Mouse (Mus musculus) bone marrow macrophage, adult 2 months (primary cell): ENCODE results near the gene Trim44. TPM values are rescaled to one million over a fixed set of nuclear protein-coding genes. Genes with fewer than 3 reads are reported as not detected.

ENCODE experiments used
- H3K27ac ChIP-seq: 2 replicates; pipeline ENCODE4 v1.5.1; 2012; ENCODE audit warnings: low read depth, low read length; ENCODE audit not compliant: insufficient read depth
- H3K4me1 ChIP-seq: 2 replicates; pipeline ENCODE4 v1.6.1; 2012; ENCODE audit warnings: low read length; ENCODE audit not compliant: control insufficient read depth, insufficient read depth
- H3K4me3 ChIP-seq: 2 replicates; pipeline ENCODE4 v1.5.1; 2012; ENCODE audit warnings: mild to moderate bottlenecking, low read length, moderate library complexity; ENCODE audit not compliant: insufficient read depth
- CTCF ChIP-seq: IDR thresholded peaks from 2 replicates; pipeline ENCODE4 v1.5.1; 2012; ENCODE audit warnings: low read depth, mild to moderate bottlenecking, low read length, moderate library complexity
- POLR2A ChIP-seq: IDR thresholded peaks from 2 replicates; pipeline ENCODE4 v1.6.1; 2012; ENCODE audit warnings: mild to moderate bottlenecking, low read depth, low read length, borderline replicate concordance
- polyA plus RNA-seq: library from polyadenylated mRNA; stranded (reverse); fragments of >200 nt; gene quantifications from 2 replicates; pipeline ENCODE4 v1.2.4, GENCODE M21; 2012; ENCODE audit not compliant: missing spikeins, insufficient read depth, insufficient read length

Trim44 gene
- polyA plus RNA-seq, result 29.9 and 40.3 TPM in 2 replicates

DNA sequence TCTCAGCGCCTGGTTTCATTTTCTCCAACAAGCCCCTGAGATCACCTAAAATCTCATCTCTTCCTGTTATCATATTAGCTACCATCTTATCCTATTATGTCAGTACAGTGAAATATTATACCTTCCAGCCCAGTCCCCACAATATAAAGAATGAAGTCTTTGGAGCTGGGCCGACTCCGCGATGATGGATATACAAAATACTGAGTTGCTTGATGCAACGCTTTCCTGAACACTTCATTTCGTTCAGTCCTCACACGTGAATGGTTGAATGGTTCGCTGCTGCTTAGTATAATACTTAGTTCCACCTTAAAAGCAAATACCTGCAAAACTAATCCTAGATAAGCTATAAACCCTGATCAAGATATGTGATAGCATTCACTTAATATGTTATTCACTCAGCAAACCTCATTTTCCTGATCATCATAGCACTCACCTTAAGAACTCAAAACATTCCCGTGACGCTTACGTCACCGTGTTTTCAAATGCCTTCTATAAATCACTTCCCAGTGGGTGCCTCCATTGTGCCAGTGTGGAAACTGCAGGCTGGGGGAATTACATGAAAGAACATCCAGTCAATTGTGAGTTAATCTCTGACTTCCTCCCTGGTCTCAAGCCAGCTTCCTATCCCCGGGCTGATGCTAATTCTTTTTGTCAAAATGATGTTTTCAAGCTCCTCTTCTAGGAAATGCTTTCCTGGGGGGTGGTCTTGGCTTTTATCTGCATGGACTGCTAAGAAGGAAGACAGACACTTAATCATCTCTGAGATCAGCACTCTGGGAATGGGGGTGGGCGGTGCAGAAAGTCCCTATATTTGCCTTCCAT lies at the start of gene Trim44:
TSS of gene Trim44 (minus strand) at position 466 of the 822 bp plus-strand sequence.
- Histone ChIP-seq H3K4me1 (0 out of 2 replicates have a peak, but pooled peaks cover 3% of the 10 kb centered on the region), H3K4me3 (no peak within 1 kb of the TSS), H3K27ac (no peak within 1 kb of the TSS)
- TF ChIP-seq POLR2A (no peak), CTCF (no peak)

DNA sequence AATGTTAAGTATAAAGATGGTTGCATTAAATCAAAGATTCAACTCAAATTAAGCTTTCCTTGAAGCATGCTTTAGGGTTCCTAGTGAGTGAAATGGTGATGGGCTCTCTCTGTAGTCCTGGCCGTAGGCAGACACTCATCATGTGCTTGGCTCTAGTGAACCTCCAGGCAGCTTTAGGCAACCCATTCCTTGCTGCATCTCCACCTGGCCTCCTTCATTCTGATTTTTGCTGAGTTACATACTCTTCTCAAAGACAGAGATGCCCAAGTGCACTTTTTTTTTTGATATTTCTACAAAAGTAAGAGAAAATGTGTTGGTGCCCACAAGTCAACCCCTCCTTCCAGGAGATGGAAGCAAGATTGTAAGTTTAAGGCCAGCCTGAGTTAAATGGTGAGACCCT lies 47.5 kb upstream of the Trim44 start:
- TF ChIP-seq CTCF (no peak), POLR2A (no peak)
- H3K4me1 ChIP-seq, result 0 out of 2 replicates have a peak, but pooled peaks cover 2% of the 10 kb centered on the region
- no peak overlapping the region for H3K4me3 ChIP-seq
- H3K27ac ChIP-seq, result no peak overlapping the region

DNA sequence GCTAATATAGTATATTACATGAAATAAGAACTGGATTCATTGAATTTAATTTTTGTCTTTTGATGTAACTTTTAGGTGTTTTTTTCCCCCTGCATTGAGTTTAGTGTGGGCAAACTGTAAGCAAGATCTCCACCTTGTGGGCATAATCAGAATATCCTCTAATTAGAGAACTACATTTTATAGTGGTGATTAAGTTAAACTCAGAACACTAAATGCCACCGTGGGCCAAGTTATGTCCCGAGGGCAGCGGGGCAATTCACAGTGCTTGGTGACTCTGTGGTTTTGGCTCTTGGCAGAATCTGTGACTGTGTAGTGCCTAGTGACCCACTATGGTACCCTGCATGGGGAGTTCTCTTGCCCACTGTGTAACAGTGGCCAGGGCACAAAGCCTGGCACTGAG lies 45.8 kb upstream of the Trim44 start:
- TF ChIP-seq POLR2A (no peak), CTCF (no peak)
- Histone ChIP-seq H3K27ac (no peak overlapping the region), H3K4me3 (no peak overlapping the region), H3K4me1 (0 out of 2 replicates have a peak, but pooled peaks cover 2% of the 10 kb centered on the region)

DNA sequence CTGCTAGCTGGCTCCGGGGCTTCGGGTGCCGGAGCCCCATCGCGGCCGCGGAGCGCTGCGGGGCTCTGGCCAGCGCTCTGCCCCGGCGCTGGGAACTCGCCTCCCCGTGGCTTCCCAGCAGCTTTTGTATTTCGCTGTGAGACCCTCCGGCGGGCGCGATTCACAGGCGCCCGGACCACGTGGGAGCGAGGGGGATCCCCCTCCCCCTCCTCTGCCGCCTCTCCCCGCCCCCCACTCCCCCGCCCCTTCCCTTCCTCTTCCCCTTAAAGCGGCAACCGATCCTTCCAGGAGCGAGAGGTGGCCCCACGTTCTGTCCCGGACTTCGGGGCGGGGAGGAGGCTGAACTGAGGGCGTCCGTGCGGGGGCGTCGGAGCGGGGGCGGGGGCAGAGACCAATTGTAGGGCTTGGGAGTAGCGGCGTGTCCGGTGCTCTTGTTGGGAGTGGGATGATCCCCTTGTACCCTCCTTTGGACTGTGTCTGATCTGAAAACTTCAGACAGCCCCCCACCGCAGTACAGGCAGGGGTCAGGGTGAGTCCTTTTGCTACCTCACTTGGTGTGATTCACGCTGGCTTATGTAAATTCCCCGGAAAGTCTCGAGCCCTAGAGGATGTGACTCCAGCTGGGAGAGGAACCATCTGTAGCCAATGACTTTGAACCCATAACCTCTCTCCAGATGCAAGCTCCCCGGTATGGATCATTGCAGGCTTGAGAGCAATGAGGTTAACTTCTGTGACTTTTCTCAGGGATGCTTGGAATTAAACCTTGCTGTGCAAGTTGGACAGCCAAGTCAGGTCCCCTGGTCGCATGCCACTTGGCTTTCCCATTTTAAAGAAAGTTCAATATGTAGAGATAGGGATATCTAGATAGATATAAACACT lies 44.3 kb upstream of the Trim44 start, which contains the start of gene Fjx1:
TSS of gene Fjx1 (minus strand) at position 829 of the 879 bp plus-strand sequence.
- TF ChIP-seq CTCF (no peak), POLR2A (no peak)
- Histone ChIP-seq H3K4me3 (peak within 1 kb of the TSS; percentile 57), H3K4me1 (0 out of 2 replicates have a peak, but pooled peaks cover 2% of the 10 kb centered on the region), H3K27ac (no peak within 1 kb of the TSS)

DNA sequence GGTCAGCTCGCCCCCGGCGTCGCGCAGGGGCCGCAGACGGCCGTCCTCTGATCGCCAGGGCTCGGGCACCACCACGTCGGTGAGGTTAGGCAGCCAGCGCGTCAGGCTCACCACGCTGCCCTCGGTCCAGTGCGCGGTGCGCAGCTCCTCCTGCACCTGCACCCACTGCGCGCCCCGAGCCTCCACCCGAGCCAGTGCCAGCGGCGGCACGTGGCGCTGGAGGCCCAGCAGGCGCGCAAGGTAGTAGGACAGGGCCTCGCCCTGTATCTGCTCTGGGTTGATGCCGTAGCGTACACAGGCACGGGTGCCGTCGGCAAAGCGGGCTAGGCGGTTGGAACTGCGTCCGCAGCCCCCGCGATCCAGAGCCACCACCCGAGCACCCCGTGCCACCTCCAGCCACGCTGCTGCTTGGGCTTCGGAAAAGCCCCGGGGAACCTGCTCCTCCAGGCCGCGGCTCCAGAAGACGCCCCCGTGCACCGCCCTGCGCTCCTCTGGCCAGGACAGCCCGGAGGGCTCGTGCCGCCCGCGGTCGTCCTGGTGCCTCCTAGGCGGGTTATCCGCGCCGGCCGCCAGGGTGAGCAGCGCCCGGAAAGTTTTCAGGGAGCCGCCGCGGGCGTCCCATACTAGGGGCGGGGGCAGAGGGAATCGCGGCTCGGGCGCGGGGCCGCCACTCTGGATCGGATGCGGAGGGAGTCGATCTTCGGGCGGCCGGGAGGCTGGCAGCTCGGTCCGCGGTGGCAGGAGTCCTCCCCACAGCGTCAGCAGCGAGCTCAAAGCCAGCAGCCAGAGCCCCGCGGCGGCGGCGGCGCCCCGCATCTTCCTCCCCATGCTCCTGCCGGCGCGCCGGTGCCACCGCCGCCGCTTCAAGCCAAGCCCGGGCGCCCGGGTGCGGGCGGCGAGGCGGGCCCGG lies 43.4 kb upstream of the Trim44 start:
- H3K27ac ChIP-seq, result no peak overlapping the region
- peak overlapping the region; percentile 57 for H3K4me3 ChIP-seq
- 0 out of 2 replicates have a peak, but pooled peaks cover 2% of the 10 kb centered on the region for H3K4me1 ChIP-seq
- no peak for TF ChIP-seq POLR2A

DNA sequence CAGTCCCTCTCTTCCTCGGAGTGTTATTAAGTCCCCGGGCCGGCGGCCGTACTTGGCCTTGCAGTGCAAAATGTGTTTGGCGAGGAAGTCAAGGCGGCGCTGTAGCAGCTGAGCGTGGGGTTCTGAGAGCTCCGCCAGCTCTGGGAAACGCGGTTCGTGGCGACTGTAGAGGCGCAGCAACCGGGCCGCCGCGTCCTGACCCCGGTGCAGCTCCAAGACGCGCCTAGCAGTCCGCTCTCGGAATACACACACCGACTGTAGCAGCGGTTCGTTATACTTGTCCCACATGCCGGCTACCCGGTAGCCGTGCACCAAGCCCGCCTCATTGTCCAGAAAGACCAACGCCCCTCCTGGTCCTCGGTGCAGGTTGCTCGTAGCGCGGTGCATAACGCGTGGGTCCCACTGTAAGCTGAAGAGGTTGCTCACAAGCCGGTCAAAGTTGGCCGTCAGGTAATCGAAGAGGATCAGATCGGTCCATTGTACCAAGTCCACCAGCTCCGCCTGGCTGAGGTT lies 42.7 kb upstream of the Trim44 start:
- H3K4me3 ChIP-seq, result peak overlapping the region; percentile 57
- 0 out of 2 replicates have a peak, but pooled peaks cover 2% of the 10 kb centered on the region for H3K4me1 ChIP-seq
- H3K27ac ChIP-seq, result no peak overlapping the region
- TF ChIP-seq CTCF (no peak), POLR2A (no peak)

DNA sequence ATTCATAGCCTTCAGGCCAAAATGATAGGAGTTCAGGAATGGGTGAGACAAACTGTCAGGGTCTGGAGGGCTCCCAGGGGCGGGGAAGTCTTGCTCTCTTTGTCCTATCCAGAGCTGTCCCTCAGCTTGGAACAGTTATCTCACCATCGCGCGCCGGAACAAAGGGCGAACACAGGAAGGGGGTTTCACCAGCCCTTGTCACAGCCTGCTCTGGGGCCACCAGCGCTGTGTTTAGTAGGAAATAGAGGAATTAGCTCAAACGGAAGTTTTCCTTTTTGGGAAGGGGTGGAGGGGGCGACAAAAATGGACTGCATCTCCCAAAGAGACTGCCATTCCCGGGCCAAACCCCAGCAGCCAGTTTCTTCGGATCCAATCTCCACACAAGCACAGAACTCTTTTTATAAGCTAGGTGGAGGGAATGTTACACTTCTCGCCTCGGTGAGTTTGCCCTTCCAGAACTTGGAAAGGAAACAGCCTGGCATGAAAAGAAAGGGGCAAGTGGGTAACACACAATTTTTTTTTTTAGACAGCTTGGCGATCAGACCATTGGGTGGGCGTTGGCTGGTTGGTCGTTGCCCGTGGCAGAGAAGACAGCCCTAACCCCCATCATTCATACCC lies 42.1 kb upstream of the Trim44 start:
- TF ChIP-seq CTCF, result no peak
- TF ChIP-seq POLR2A, result no peak
- H3K4me1 ChIP-seq, result 0 out of 2 replicates have a peak, but pooled peaks cover 2% of the 10 kb centered on the region
- peak overlapping the region; percentile 57 for H3K4me3 ChIP-seq
- H3K27ac ChIP-seq, result no peak overlapping the region

DNA sequence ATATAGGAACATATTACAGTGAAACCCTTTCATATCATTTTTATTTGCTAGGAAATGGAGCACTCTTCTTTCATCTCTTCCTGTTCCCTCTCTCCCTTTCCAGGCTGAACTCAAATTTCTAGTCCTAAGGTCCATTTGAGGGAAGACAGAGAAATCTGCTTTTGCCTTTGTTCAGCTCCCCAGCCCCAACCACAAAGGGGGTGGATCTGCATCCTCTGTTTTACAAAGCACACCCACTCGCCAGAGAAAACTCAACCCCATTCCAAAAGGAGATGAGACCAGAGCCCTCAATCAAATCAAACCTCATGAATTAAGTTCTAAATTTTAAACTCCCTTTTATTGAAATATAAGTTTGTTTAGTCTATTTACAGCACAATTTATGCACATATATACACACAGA lies 41.4 kb upstream of the Trim44 start:
- H3K4me3 ChIP-seq, result no peak overlapping the region
- H3K27ac ChIP-seq, result no peak overlapping the region
- 0 out of 2 replicates have a peak, but pooled peaks cover 2% of the 10 kb centered on the region for H3K4me1 ChIP-seq
- TF ChIP-seq POLR2A, result no peak
- TF ChIP-seq CTCF, result no peak

DNA sequence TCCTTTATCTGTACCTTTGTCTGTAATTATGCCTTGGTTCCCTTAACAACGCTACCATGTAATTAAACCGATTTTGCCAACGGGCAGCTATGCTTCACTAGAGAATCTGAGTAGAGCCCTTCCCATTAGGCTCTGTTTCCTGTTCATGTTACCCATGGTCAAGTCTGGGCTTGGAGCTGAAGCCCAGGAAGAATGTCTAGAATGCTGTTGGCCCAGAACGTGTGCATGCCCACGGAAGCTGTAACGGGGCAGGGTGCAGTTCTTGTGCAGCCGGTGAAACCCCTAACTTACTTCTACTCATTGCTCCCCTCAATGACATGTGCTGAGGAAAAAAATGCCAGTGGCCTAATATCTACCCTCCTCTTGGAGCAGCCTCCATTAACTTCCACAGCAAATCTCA lies 40.2 kb upstream of the Trim44 start:
- Histone ChIP-seq H3K27ac (no peak overlapping the region), H3K4me3 (no peak overlapping the region), H3K4me1 (0 out of 2 replicates have a peak, but pooled peaks cover 2% of the 10 kb centered on the region)
- TF ChIP-seq POLR2A, result no peak
- no peak for TF ChIP-seq CTCF
